Mouse (Mus musculus) midbrain, embryonic 16.5 days (tissue): ENCODE data around the gene Depdc5. TPM values are rescaled to one million over a fixed set of nuclear protein-coding genes. Genes with fewer than 3 reads are reported as not detected.
A peak's percentile ranks its signal among the peaks of the same experiment; 100 is the strongest.
"Not testable (repeated sequence)": the region's sequence is repeated elsewhere in the genome, so short reads cannot be mapped to it uniquely, and the experiment has no call there.

Source experiments
- ATAC-seq: fragments of 200-750 bp; cut with Nextera tagmentation; 2 replicates; pipeline ENCODE4 v1.8.0; 2017; ENCODE audit warnings: moderate TSS enrichment
- H3K27ac ChIP-seq: fragments of 300-500 bp; sonication (generic); 2 replicates; pipeline ENCODE4 v1.5.1; 2014; ENCODE audit warnings: mild to moderate bottlenecking, low read length, mixed read lengths
- H3K27me3 ChIP-seq: fragments of 300-500 bp; sonication (generic); 2 replicates; pipeline ENCODE4 v1.6.1; 2014; ENCODE audit warnings: low read depth, low read length, mixed read lengths; ENCODE audit not compliant: control insufficient read depth, insufficient read depth
- H3K36me3 ChIP-seq: fragments of 300-500 bp; sonication (generic); 2 replicates; pipeline ENCODE4 v1.6.1; 2014; ENCODE audit warnings: mild to moderate bottlenecking, low read length, moderate library complexity, mixed read lengths; ENCODE audit not compliant: control insufficient read depth, insufficient read depth
- H3K4me1 ChIP-seq: fragments of 300-500 bp; sonication (generic); 2 replicates; pipeline ENCODE4 v1.6.1; 2014; ENCODE audit warnings: mild to moderate bottlenecking, low read length, mixed read lengths; ENCODE audit not compliant: control insufficient read depth, insufficient read depth
- H3K4me2 ChIP-seq: fragments of 300-500 bp; sonication (generic); 2 replicates; pipeline ENCODE4 v1.6.1; 2014; ENCODE audit warnings: mild to moderate bottlenecking, low read length, mixed read lengths
- H3K4me3 ChIP-seq: fragments of 300-500 bp; sonication (generic); 2 replicates; pipeline ENCODE4 v1.5.1; 2014; ENCODE audit warnings: low read depth, mild to moderate bottlenecking, low read length, moderate library complexity, mixed read lengths
- H3K9ac ChIP-seq: fragments of 300-500 bp; sonication (generic); 2 replicates; pipeline ENCODE4 v1.6.1; 2014; ENCODE audit warnings: low read depth, low read length, mixed read lengths
- H3K9me3 ChIP-seq: fragments of 300-500 bp; sonication (generic); replicated peaks from 2 replicates; pipeline ENCODE4 v1.6.1; 2014; ENCODE audit warnings: mild to moderate bottlenecking, low read length, mixed read lengths; ENCODE audit not compliant: control insufficient read depth, poor library complexity, severe bottlenecking
- WGBS: fragments of 180-500 bp; shearing (Covaris S2); extraction: QIAGEN DNeasy Blood & Tissue Kit; methylation state at CpG from one replicate; pipeline ENCODE4 v1.1.7; 2014; 5-methylcytosine and 5-hydroxymethylcytosine counted together
- polyA plus RNA-seq: library from polyadenylated mRNA; unstranded; fragments of >200 nt; fragmentation: Nextera tagmentation; extraction: Ambion mirVana; gene quantifications from 2 replicates; pipeline ENCODE4 v1.2.1, GENCODE M21; 2015

The Depdc5 gene
- polyA plus RNA-seq, 1 experiment from 2014 or later: 27.4 TPM

GRCm38 (mm10) chr5:33038656-33039509, 175.4 kb downstream of the Depdc5 start:
- no peaks in the 10 kb centered on the region for H3K9me3 ChIP-seq
- peaks cover 4% of the 10 kb centered on the region; the same call in 1 of the 2 replicates for H3K4me1 ChIP-seq
- H3K4me3 ChIP-seq: no peak overlapping the region
- WGBS: 49% methylated on average over 13 of the region's 13 CpGs
- H3K27ac ChIP-seq: no peak overlapping the region
- peak overlapping the region; percentile 57 for H3K4me2 ChIP-seq
- H3K27me3 ChIP-seq: no peaks in the 10 kb centered on the region
- no peaks in the 10 kb centered on the region for H3K36me3 ChIP-seq
- ATAC-seq: no peak
- peak overlapping the region; percentile 53; the same call in 1 of the 2 replicates for H3K9ac ChIP-seq

- no peaks in the 10 kb centered on the region for H3K9me3 ChIP-seq
- H3K4me3 ChIP-seq: peak overlapping the region; percentile 24; the same call in 1 of the 2 replicates
- ATAC-seq: peak; percentile 25; the same call in 1 of the 2 replicates
- H3K4me1 ChIP-seq: peaks cover 4% of the 10 kb centered on the region; the same call in 1 of the 2 replicates
- no peaks in the 10 kb centered on the region for H3K36me3 ChIP-seq
- no peaks in the 10 kb centered on the region for H3K27me3 ChIP-seq
- 5% methylated on average over 13 of the region's 13 CpGs for WGBS
- no peak overlapping the region for H3K27ac ChIP-seq
- H3K9ac ChIP-seq: peak overlapping the region; percentile 53
- H3K4me2 ChIP-seq: peak overlapping the region; percentile 57
These were observed 176.0 kb downstream of the Depdc5 start for GRCm38 (mm10) chr5:33039510-33039911.

- not testable (repeated sequence) for H3K4me2 ChIP-seq, H3K4me1 ChIP-seq, H3K9me3 ChIP-seq, ATAC-seq, H3K4me3 ChIP-seq, H3K36me3 ChIP-seq, H3K27me3 ChIP-seq, H3K9ac ChIP-seq, H3K27ac ChIP-seq
- 87% methylated on average over 1 of the region's 1 CpGs for WGBS
These were observed 177.2 kb downstream of the Depdc5 start for GRCm38 (mm10) chr5:33040735-33041134.

GRCm38 (mm10) chr5:33043397-33043796, 179.9 kb downstream of the Depdc5 start:
- Histone ChIP-seq H3K4me2 (no peak overlapping the region), H3K9me3 (no peaks in the 10 kb centered on the region), H3K27ac (no peak overlapping the region), H3K27me3 (no peaks in the 10 kb centered on the region), H3K4me3 (no peak overlapping the region), H3K36me3 (no peaks in the 10 kb centered on the region), H3K4me1 (peaks cover 4% of the 10 kb centered on the region; the same call in 1 of the 2 replicates), H3K9ac (no peak overlapping the region)
- 85% methylated on average over 10 of the region's 10 CpGs for WGBS
- no peak for ATAC-seq

Other genes starting within 250 kb of the Depdc5 start
- 107 and 109 TPM in 2 replicates for gene Pisd, start 78.1 kb upstream of the Depdc5 start, polyA plus RNA-seq
- not detected in 2 replicates for gene Gm20671, start 36.6 kb upstream of the Depdc5 start, polyA plus RNA-seq
- 8.7 and 14.7 TPM in 2 replicates for gene Prr14l, start 9.4 kb upstream of the Depdc5 start, polyA plus RNA-seq
- 878 and 976 TPM in 2 replicates for gene Ywhah, start 155.1 kb downstream of the Depdc5 start, polyA plus RNA-seq
- gene Slc5a1, start 240.5 kb downstream of the Depdc5 start, polyA plus RNA-seq: 0.07 and 0.10 TPM in 2 replicates